Mouse (Mus musculus) megakaryocyte-erythroid progenitor cell, adult 5-6 weeks (primary cell): ENCODE measurements around the gene Fam13a. TPM values are rescaled to one million over a fixed set of nuclear protein-coding genes. Genes with fewer than 3 reads are reported as not detected.

Experiments
- ATAC-seq: replicated peaks from 2 replicates; pipeline ENCODE4 v1.8.0; 2016; ENCODE audit warnings: mild to moderate bottlenecking, inconsistent platforms; ENCODE audit not compliant: severe bottlenecking, poor library complexity, low FRiP score, low TSS enrichment
- total RNA-seq, 2 experiments: library from RNA; stranded (forward) in 1 of 2; stranded (reverse) in 1 of 2; fragments of 200-1000, 215-1000 nt in 1 of 2; fragments of >200 nt in 1 of 2; fragmentation: Nextera tagmentation in 1 of 2; gene quantifications; 2 replicates each; pipeline ENCODE4 v1.2.3; 2014 to 2017

Fam13a gene
- total RNA-seq, 2 experiments from 2014 or later: not detected

GRCm38 (mm10) chr6:59014088-59014759, 10.1 kb downstream of the Fam13a start:
- no peak for ATAC-seq

- ATAC-seq: no peak
Measured at GRCm38 (mm10) chr6:59010792-59011191, 13.6 kb downstream of the Fam13a start.

DNA sequence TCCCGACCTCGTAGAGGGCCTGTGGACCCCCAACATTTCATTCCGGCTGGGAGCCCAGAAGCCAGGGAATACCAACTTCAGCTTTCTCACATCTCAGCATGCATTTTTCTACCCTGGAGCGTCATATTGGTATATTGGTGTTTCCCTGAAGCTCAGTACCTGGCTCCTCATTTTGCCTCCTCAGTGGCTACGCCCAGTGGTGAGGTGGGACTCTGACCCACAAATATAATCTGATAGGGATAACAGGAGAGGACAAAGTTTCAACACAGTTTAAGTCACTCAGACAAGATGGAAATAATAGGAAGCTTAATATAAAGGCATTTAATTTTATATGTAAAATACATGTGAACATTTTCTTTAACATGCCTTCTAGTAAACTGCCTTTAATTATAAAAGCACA, 19.7 kb downstream of the Fam13a start:
- no peak for ATAC-seq

- no peak for ATAC-seq
Measured at GRCm38 (mm10) chr6:58999044-58999453, 25.3 kb downstream of the Fam13a start.

DNA sequence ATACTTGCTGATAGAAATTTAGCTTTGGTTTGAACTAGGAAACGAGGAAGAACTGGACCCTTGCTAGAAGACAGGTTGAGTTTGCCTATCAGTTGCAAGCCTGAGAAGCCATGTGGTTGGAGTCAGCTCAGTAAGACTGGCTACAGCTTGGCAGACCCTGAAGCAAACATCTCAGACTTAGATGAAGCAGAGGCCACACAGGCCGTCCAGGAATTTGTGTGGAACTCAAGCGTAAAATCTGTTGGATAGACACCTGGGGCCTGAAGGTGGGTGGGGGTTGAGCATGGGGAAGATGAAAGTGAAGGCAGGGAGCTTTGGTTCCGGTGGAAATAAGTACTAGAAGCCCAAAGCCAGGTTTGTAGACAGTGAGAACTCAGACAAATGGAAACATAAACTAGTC, 25.8 kb downstream of the Fam13a start:
- no peak for ATAC-seq

DNA sequence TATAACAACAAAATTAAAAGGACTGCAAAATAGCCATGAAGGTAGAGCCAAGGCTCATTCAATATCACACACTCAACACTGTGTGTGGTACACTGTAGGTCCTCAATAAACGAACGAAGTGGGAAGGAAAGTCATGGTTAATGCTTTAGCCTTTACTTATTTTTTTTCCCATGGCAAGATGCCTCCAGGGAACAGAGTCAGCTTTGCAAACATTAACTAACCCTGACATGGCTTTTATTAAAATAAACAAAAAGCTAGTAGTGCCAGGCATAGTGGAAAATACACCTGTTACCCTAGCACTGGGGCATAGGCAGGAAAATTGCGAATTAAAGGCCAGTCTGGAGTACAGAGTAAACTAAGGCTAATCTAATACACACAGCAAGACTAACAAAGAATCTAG, 35.2 kb downstream of the Fam13a start:
- ATAC-seq: no peak

GRCm38 (mm10) chr6:58988706-58989105, 35.6 kb downstream of the Fam13a start:
- ATAC-seq: no peak

DNA sequence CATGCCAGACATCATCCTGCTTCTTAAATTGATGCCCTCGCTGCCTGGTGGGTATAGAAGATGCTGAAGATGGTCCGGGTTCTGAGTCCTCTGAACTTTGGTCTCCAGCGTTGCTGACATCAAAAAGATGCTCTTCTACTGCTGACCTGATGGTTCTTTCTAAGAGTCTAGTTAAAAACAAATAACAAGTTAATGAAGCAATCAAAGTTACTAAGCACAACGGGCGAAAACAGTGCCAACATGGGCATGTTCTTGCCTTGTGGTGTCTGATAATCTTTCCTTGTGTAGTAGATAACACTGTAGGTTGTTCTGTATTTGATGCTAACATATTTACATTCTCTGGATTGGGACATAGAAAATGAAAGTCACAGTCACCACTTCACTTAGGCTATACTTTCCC, 37.2 kb downstream of the Fam13a start:
- no peak for ATAC-seq

DNA sequence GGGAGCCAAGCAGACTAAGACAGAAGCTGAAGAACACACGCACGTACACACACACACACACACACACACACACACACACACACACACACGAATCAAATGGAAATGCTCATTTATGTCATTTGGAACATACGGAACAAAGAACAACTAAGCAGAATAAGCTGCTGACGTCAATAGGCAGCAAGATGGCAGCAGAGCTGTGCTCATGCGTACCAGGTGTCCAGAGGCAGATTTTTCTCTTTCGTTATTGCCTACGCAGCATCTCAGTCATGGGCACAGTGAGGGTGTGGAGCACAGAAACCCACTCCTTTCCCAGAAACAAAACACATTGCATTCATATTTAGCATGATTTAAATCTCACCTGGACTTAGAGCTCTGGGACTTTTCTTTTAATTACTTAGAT, 39.2 kb downstream of the Fam13a start:
- no peak for ATAC-seq

- no peak for ATAC-seq
Measured at GRCm38 (mm10) chr6:58975249-58975648, 49.1 kb downstream of the Fam13a start.

GRCm38 (mm10) chr6:58974428-58974827, 49.9 kb downstream of the Fam13a start:
- ATAC-seq: no peak

DNA sequence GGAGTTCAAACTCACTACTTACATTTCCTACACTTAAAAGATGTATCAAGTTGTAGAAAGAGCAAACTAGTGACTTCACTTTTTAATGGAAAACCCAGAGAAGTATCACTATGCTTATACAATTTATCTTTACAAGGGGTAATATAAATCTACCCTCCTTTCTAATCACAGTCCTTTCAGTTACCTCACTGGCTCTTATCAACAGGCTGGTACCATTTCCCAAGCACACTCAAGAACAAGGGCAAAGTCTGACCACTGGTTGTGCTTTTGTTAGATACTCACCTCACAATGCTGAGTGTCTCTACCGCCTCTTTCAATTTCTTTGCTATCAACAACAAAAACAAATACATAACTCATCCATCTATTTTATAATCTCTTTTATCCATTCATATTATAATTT, 51.5 kb downstream of the Fam13a start:
- ATAC-seq: no peak

- no peak for ATAC-seq
Measured at GRCm38 (mm10) chr6:58968272-58968671, 56.1 kb downstream of the Fam13a start.

DNA sequence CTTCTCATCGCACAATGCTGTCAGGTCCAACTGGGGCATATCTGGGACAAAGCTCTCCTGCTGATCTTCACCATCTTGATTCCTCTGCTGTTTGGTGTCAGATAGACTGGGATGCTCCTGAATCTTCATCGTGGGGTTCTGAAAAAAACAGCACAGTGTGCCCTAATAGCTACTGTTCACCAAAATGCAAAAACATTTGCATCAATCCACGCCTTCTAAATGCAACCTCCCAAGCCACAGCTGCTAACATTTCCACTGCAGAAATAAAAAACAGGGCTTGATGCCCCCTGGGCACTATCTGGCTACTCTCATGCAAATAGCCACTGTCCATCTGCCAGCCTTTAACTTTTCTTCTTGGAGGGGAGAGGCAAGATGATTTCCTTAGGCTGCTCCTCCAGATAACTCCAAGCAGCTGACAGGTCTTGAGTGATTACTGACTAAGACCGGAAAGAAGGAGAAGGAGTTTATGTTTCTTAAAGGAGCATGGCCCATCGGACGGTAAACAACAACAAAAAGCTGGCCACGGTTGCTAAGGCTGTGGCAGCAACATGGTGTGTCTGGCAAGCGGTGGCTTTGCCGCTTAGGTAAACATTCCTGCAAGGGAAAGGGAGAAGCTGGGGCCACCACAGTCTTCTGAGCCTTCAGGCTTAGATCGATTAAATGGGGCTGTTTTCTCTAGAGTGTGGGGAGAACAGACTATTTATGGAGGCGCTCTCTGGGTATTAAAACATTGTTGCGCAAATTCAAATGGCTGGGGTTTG, 59.1 kb downstream of the Fam13a start:
- no peak for ATAC-seq

- no peak for ATAC-seq
Measured at GRCm38 (mm10) chr6:58964565-58964964, 59.8 kb downstream of the Fam13a start.

DNA sequence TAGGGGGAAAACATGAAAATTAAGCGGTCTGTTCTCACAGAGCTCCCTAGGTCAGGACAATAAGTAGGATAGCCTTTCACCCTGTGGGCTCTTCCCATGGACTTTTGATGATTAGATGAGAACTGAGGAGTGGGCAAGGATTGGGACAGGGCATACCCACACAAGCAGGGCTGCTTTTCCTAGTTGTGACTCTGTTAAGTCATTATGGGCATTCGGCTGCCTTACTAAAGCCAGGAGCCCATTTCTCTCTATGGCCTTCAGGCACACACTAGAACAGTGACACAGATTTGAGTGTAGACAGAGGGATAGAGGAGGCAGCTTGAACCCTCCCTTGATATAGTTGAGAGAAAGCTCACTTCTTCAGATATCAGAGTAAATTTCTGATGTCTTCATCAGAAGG, 60.3 kb downstream of the Fam13a start:
- ATAC-seq: no peak

- no peak for ATAC-seq
Measured at GRCm38 (mm10) chr6:58962691-58963090, 61.7 kb downstream of the Fam13a start.

DNA sequence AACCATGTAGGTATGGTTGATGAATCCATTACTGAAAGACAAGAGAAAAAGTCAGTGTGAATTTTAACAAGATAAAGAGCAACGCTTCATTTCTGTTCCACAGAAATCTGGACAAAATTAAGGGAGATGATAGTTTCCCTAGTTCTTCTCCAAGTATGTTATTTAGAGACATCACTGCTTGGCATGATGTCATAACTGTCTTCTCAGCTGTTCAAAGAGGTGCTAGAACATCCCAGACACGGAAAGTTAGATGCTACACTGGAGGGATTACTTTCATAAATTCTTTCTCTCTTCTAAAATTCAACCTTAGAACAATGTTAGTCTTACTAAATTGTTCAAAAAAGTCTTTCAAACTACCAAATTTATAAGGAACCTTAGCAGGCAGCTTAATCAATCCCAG, 63.8 kb downstream of the Fam13a start:
- no peak for ATAC-seq

DNA sequence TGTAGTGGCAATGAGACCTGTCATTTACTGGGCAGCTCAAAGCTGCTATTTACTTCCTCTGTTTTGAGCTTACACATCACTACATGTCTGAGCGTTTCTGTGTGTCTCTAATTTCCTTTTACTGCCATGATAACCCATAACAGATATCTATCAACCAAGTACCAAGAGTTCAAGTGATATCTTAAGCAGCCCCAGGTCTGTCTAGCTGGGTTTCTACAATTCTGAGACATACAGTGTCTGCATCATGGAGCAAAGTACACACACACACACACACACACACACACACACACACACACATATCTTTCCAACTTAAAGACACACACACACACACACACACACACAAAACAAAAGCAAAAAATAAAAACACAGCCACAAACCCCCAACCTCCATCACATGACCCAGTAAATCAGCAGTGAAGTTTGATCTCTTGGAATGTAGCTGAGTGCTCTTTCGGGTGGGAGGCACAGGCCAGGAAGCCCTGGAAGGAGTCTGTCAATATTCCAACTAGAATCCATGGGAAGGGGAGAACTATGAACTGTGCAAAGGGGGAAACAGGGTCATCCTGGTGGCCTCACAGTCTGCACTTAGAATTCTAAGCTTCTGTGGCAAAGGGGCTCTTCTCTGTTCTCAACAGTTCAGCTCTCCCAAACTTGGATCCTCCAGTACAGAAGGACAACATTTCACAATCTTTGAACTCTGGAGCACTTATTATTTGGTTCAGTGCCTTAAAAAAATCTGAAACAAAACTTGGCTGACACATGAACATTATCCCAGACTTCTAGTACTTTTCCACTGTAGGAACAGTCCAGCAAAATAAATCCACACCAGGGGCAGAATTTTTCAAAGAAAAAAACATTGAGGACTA, 73.0 kb downstream of the Fam13a start:
- ATAC-seq: no peak

- ATAC-seq: no peak
Measured at GRCm38 (mm10) chr6:58950410-58950809, 73.9 kb downstream of the Fam13a start.
